Mouse (Mus musculus) E14TG2a.4 (cell line): Measurements from ENCODE around the gene Rnf150.
A peak's percentile ranks its signal among the peaks of the same experiment; 100 is the strongest.

ENCODE experiments used
- H3K27me3 ChIP-seq: 2 replicates; pipeline ENCODE4 v1.6.1; 2014; ENCODE audit warnings: low read length, control low read depth; ENCODE audit not compliant: insufficient read depth
- H3K36me3 ChIP-seq: 2 replicates; pipeline ENCODE4 v1.6.1; 2014; ENCODE audit warnings: low read length, control low read depth; ENCODE audit not compliant: insufficient read depth
- H3K4me1 ChIP-seq: replicated peaks from 2 replicates; pipeline ENCODE4 v1.6.1; 2014; ENCODE audit warnings: low read depth, low read length, control low read depth
- H3K4me3 ChIP-seq: replicated peaks from 2 replicates; pipeline ENCODE4 v1.5.1; 2014; ENCODE audit warnings: mild to moderate bottlenecking, low read length
- H3K9me3 ChIP-seq: 2 replicates; pipeline ENCODE4 v1.6.1; 2014; ENCODE audit warnings: low read length, control low read depth
- CTCF ChIP-seq: conservative IDR thresholded peaks from 2 replicates; pipeline ENCODE4 v1.5.1; 2014; ENCODE audit warnings: low read length
- NANOG ChIP-seq: IDR thresholded peaks from 2 replicates; pipeline ENCODE4 v1.6.1; 2014; ENCODE audit warnings: borderline replicate concordance, low read length, mixed read lengths
- POU5F1 ChIP-seq: IDR thresholded peaks from 2 replicates; pipeline ENCODE4 v1.6.1; 2014; ENCODE audit warnings: low read length, borderline replicate concordance

The Rnf150 gene

GRCm38 (mm10) chr8:82863041-82863744 lies at the start of gene Rnf150:
Gene Rnf150, plus strand, starts transcription at chr8:82863356.
- Histone ChIP-seq H3K27me3 (peaks cover 41% of the 10 kb centered on the region), H3K36me3 (no peaks in the 10 kb centered on the region), H3K4me1 (peaks cover 7% of the 10 kb centered on the region; the same call in 1 of the 2 replicates), H3K9me3 (no peaks in the 10 kb centered on the region), H3K4me3 (peak within 1 kb of the TSS; percentile 86)
- TF ChIP-seq NANOG (no peak), CTCF (peak; percentile 56), POU5F1 (no peak)

GRCm38 (mm10) chr8:82826135-82827046 lies 36.8 kb upstream of the Rnf150 start:
- H3K4me1 ChIP-seq = no peaks in the 10 kb centered on the region
- TF ChIP-seq NANOG = no peak
- no peak for TF ChIP-seq CTCF
- TF ChIP-seq POU5F1 = no peak
- H3K36me3 ChIP-seq = no peaks in the 10 kb centered on the region
- H3K9me3 ChIP-seq = no peaks in the 10 kb centered on the region
- H3K4me3 ChIP-seq = no peak overlapping the region
- H3K27me3 ChIP-seq = no peaks in the 10 kb centered on the region

GRCm38 (mm10) chr8:82840415-82840814 lies 22.7 kb upstream of the Rnf150 start:
- no peaks in the 10 kb centered on the region for H3K9me3 ChIP-seq

GRCm38 (mm10) chr8:82840963-82841362 lies 22.2 kb upstream of the Rnf150 start:
- Histone ChIP-seq H3K4me3 (no peak overlapping the region), H3K4me1 (no peaks in the 10 kb centered on the region), H3K27me3 (no peaks in the 10 kb centered on the region), H3K9me3 (no peaks in the 10 kb centered on the region), H3K36me3 (no peaks in the 10 kb centered on the region)
- TF ChIP-seq NANOG (no peak), CTCF (no peak), POU5F1 (no peak)

More at GRCm38 (mm10) chr8:82840415-82840814, 22.7 kb upstream of the Rnf150 start:
- Histone ChIP-seq H3K4me1 (no peaks in the 10 kb centered on the region), H3K4me3 (no peak overlapping the region), H3K27me3 (no peaks in the 10 kb centered on the region), H3K36me3 (no peaks in the 10 kb centered on the region)
- TF ChIP-seq NANOG = no peak
- TF ChIP-seq CTCF = no peak
- TF ChIP-seq POU5F1 = no peak

GRCm38 (mm10) chr8:82841520-82842142 lies 21.5 kb upstream of the Rnf150 start:
- Histone ChIP-seq H3K4me1 (no peaks in the 10 kb centered on the region), H3K9me3 (no peaks in the 10 kb centered on the region), H3K4me3 (no peak overlapping the region), H3K27me3 (no peaks in the 10 kb centered on the region), H3K36me3 (no peaks in the 10 kb centered on the region)
- TF ChIP-seq CTCF (peak; percentile 40), NANOG (no peak), POU5F1 (no peak)

GRCm38 (mm10) chr8:82843697-82844096 lies 19.5 kb upstream of the Rnf150 start:
- Histone ChIP-seq H3K9me3 (no peaks in the 10 kb centered on the region), H3K4me1 (no peaks in the 10 kb centered on the region), H3K4me3 (no peak overlapping the region), H3K36me3 (no peaks in the 10 kb centered on the region), H3K27me3 (no peaks in the 10 kb centered on the region)
- TF ChIP-seq NANOG (no peak), CTCF (no peak), POU5F1 (no peak)

- H3K4me3 ChIP-seq = no peak overlapping the region
- no peaks in the 10 kb centered on the region for H3K27me3 ChIP-seq
- H3K36me3 ChIP-seq = no peaks in the 10 kb centered on the region
These were observed 18.7 kb upstream of the Rnf150 start for GRCm38 (mm10) chr8:82844413-82844812.

GRCm38 (mm10) chr8:82846098-82846497 lies 17.1 kb upstream of the Rnf150 start:
- no peaks in the 10 kb centered on the region for H3K9me3 ChIP-seq
- H3K36me3 ChIP-seq = no peaks in the 10 kb centered on the region
- H3K4me3 ChIP-seq = no peak overlapping the region
- TF ChIP-seq NANOG (no peak), POU5F1 (no peak), CTCF (no peak)
- H3K27me3 ChIP-seq = no peaks in the 10 kb centered on the region
- H3K4me1 ChIP-seq = no peaks in the 10 kb centered on the region

More at GRCm38 (mm10) chr8:82844413-82844812, 18.7 kb upstream of the Rnf150 start:
- Histone ChIP-seq H3K9me3 (no peaks in the 10 kb centered on the region), H3K4me1 (no peaks in the 10 kb centered on the region)
- TF ChIP-seq NANOG (no peak), POU5F1 (no peak), CTCF (no peak)
